Mouse (Mus musculus) heart, adult 2 months (tissue): ENCODE measurements around the gene Unc45a.
A peak's percentile ranks its signal among the peaks of the same experiment; 100 is the strongest.

Experiments
- CTCF ChIP-seq: fragments of 200-600 bp; IDR thresholded peaks from 2 replicates; pipeline ENCODE4 v1.8.1; 2022; ENCODE audit warnings: antibody characterized with exemption, mild to moderate bottlenecking, moderate library complexity
- EP300 ChIP-seq: fragments of 200-500 bp; IDR thresholded peaks from 2 replicates; pipeline ENCODE4 v1.6.1; 2011; ENCODE audit warnings: low read depth, low read length, control low read depth; ENCODE audit not compliant: insufficient read depth
- POLR2A ChIP-seq: fragments of 200-500 bp; IDR thresholded peaks from 2 replicates; pipeline ENCODE4 v1.6.1; 2011; ENCODE audit warnings: mild to moderate bottlenecking, low read depth, low read length, control low read depth; ENCODE audit not compliant: insufficient read depth

GRCm38 (mm10) chr7:80386235-80386930 is 45.6 kb upstream of the Unc45a start:
- TF ChIP-seq CTCF (peak; percentile 93), EP300 (peak; percentile 97), POLR2A (no peak; the same call in 1 of the 2 replicates)
